ENCODE assay signal across 11 mouse cellular contexts in the genomic region with DNA sequence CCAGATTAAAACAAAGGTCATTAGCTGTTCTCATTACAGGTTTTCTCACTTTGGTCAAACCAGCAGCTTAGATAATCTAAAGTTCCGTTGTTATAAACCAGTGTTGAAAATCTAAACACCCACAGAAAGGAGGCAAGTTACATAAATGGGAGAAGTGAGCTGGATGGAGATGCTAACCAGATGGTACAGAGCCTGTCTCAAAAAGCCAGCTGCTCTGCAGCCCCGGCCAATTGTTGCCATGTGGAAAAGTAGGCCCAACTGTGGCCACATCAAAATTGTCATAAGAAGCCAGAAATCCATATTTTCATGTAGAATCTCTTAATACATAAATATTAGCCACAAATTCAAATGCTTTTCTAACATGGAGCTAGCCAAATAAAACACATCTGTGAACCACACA.
DNase-seq lines count a peak whose midpoint lies in the region; ATAC-seq and TF ChIP-seq lines count a peak whose summit lies in the region.
"Had no signal": no experiment of that assay in that cellular context is flagged by ENCODE, and none has a peak within 500 bp of the region (broad histone marks: within the 10 kb centered on the region; RNA-seq: fewer than 3 reads in every experiment).

No protein-coding gene starts in this region.

- no peak overlapping the region for H3K27ac ChIP-seq in lung, embryonic 14.5 days (ENCODE audit: low read depth)

- WGBS in lung, embryonic 14.5 days: 56% methylated on average over 2 of the region's 2 CpGs
- WGBS in lung, adult 2 months: 73% methylated on average over 2 of the region's 2 CpGs

- ATAC-seq in lung, embryonic 14.5 days (ENCODE audit: insufficient read depth): no peak
- ATAC-seq: hindbrain, embryonic 16.5 days had no signal

- no peak for TF ChIP-seq POLR2A in lung, adult 2 months (IDR thresholded peaks at IDR 0.05; ENCODE audit: borderline replicate concordance, extremely low read depth, low read depth, low read length)

- H3K27me3 ChIP-seq in lung, embryonic 14.5 days (ENCODE audit: insufficient read depth, low read length): no peaks in the 10 kb centered on the region

- H3K36me3 ChIP-seq in lung, embryonic 14.5 days (ENCODE audit: insufficient read depth): no peaks in the 10 kb centered on the region

- H3K9me3 ChIP-seq in lung, embryonic 14.5 days (ENCODE audit: low read depth, low read length): no peaks in the 10 kb centered on the region

- DNase-seq in cerebellum, postnatal 14 days: peak; percentile 45 to 49
- DNase-seq in cerebellum, postnatal 36 days: no peak
- peak; percentile 8 for DNase-seq in lung, embryonic 14.5 days
- DNase-seq in lung, adult 2 months: no peak
- DNase-seq in layer of hippocampus, postnatal 36 days: peak; percentile 58 to 67
- DNase-seq in right cerebral cortex, postnatal 36 days (ENCODE audit: low spot score in 2 of 2): peak; percentile 25 to 48
- no peak for DNase-seq in kidney, postnatal 25 days
- DNase-seq in adrenal gland, postnatal 14 days: no peak
- DNase-seq: cerebellum, adult 9-10 months; liver had no signal

- no peak overlapping the region for H3K4me3 ChIP-seq in lung, embryonic 14.5 days (ENCODE audit: low read depth, low read length)
- no peak overlapping the region for H3K4me3 ChIP-seq in lung, adult 2 months (replicated peaks; ENCODE audit: extremely low read depth, low read depth, low read length)

- H3K4me1 ChIP-seq in lung, embryonic 14.5 days (ENCODE audit: insufficient read depth): no peaks in the 10 kb centered on the region
- H3K4me1 ChIP-seq in lung, adult 2 months (ENCODE audit: control insufficient read depth, insufficient read depth, low read length): no peaks in the 10 kb centered on the region

- no peak overlapping the region for H3K9ac ChIP-seq in lung, embryonic 14.5 days

- H3K4me2 ChIP-seq in lung, embryonic 14.5 days: no peak overlapping the region

- no peak for TF ChIP-seq CTCF in lung, embryonic 14.5 days (IDR thresholded peaks at IDR 0.05; ENCODE audit: low read depth)
- no peak for TF ChIP-seq CTCF in lung, adult 2 months (IDR thresholded peaks at IDR 0.05; ENCODE audit: insufficient read depth, low read length)

Comparison
In these comparisons a context has a peak if more than half of its experiments do, and no peak if none do; other contexts are left out.
1. DNase-seq: peak in cerebellum, postnatal 14 days (2 of 2), lung, embryonic 14.5 days (single experiment), layer of hippocampus, postnatal 36 days (2 of 2) and right cerebral cortex, postnatal 36 days (2 of 2); none in cerebellum, postnatal 36 days (0 of 2), lung, adult 2 months (single experiment), kidney, postnatal 25 days (0 of 2) and adrenal gland, postnatal 14 days (single experiment).